Mouse (Mus musculus) activated CD4-positive, CD25-positive, alpha-beta regulatory T cell, adult 4 months (primary cell): Measurements from ENCODE around the gene Gm6096. TPM values are rescaled to one million over a fixed set of nuclear protein-coding genes. Genes with fewer than 3 reads are reported as not detected.

Experiments used
- ATAC-seq: one replicate; pipeline ENCODE4 v1.8.0; 2017
- polyA plus RNA-seq, 2 experiments: library from polyadenylated mRNA; unstranded; fragments of 100-300 nt; shearing (Covaris generic); gene quantifications; one replicate each; pipeline ENCODE4 v1.2.1; 2017

Gm6096 gene
- polyA plus RNA-seq, 2 experiments from 2014 or later, result not detected

GRCm38 (mm10) chr7:34235602-34236001 is 15.2 kb upstream of the Gm6096 start:
- no peak for ATAC-seq

DNA sequence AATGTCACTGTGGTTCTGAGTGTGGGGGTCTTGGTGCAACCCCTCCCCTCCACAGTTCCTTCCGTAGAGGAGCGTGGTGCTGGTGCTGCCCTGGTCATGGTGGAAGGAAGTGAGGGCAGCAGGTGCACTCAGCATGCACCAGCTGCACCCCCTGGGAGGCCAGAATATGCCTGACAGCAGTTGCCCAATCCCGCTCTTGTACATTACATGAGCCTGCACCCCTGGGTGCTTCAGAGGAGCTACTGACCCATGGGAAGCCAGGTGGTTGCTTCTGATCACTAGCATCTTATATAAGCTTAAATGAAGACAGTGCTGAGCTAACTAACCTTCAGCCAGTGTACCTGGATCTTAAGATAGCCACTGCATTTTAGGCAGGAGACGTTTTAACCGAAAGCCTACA is 12.8 kb upstream of the Gm6096 start:
- ATAC-seq, result no peak

DNA sequence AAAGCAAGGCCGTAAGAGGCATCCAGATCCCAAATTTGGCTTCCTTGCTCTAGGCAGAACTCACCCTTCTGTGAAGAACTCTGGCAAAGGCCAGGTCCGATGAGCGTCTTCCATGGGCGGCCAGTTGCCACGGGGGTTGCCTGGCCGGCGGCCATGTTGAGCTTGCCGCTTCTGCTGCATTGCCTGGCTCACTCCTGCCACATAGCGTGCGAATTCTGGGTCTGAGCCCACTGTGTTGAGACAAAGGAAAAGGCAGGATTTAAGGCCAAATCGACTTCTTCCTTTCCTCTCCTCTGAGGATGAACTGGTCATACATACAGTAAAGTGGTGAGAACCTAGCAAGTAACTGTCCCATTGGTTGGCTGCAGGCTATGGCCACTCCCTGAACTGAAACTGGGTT is 8.7 kb upstream of the Gm6096 start:
- ATAC-seq, result no peak

DNA sequence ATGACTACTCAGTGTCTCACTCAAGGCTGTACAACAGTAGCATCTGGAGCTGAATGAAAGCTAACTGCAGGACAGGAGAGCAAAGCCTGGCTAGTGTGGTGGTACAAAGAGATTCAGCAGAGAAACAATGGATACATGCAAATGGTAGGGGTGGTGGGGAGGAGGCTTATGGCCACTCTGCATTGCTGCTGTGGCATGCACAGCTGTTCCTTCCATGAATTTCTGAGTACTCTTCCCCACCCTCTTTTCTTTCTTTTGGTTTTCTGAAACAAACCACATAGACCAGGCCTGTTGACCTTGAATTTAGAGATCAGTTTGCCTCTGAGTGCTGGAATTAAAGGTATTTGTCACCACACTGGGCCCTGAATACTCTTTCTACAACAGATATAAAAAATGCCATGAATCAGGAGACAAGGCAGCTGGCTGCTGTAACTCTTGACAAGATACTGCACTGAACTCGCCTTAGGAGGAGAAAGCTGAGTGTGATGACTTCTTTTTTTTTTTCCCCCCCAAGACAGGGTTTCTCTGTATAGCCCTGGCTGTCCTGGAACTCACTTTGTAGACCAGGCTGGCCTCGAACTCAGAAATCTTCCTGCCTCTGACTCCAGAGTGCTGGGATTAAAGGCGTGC is 3.9 kb upstream of the Gm6096 start:
- no peak for ATAC-seq

- ATAC-seq, result peak; percentile 46
Observed at GRCm38 (mm10) chr7:34252030-34252429, 1.2 kb downstream of the Gm6096 start.

GRCm38 (mm10) chr7:34255137-34255536 is 4.3 kb downstream of the Gm6096 start:
- no peak for ATAC-seq

GRCm38 (mm10) chr7:34255916-34256315 is 5.1 kb downstream of the Gm6096 start:
- no peak for ATAC-seq

GRCm38 (mm10) chr7:34257279-34257678 is 6.4 kb downstream of the Gm6096 start:
- no peak for ATAC-seq

- no peak for ATAC-seq
Observed at GRCm38 (mm10) chr7:34258407-34258806, 7.6 kb downstream of the Gm6096 start.

DNA sequence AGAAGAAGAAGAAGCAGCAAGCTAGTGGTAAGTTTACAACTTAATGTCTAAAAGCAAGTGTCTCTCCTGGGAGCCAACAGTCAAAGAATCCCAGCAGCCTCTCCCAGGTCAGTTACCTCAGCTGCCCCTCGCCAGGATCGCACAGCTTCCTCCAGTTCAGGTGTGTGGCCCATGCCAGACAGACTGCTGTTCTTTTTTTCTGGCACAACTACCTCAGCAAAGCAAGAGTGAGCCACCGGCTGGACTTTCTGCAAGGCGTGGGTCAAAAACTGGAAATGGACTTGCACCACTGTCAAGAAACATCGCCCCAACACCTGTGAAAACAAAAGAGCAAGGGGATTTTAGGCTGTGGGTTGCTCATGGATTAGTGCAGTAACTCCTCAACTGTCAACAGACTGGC is 12.6 kb downstream of the Gm6096 start:
- ATAC-seq, result no peak

GRCm38 (mm10) chr7:34265876-34266346 is 15.1 kb downstream of the Gm6096 start:
- peak; percentile 46 for ATAC-seq

DNA sequence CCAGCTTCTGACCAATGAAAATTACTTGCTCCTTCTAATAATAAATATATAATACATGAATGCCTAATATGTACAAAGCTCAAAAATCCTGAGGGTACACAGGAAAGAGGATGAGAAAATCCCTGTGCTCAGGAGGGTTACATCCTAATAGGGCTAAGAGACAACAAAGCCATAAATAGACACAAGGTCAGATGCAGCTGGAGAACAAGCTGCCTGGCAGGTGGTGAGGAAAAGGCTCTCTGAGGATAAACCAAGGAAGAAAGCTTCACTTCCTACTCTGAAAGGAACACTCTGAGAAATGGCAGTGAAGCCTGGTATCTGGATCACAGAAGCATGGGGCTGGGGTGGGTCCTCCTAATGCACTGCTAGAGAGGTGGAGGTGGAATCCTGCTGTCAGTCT is 15.6 kb downstream of the Gm6096 start:
- no peak for ATAC-seq

DNA sequence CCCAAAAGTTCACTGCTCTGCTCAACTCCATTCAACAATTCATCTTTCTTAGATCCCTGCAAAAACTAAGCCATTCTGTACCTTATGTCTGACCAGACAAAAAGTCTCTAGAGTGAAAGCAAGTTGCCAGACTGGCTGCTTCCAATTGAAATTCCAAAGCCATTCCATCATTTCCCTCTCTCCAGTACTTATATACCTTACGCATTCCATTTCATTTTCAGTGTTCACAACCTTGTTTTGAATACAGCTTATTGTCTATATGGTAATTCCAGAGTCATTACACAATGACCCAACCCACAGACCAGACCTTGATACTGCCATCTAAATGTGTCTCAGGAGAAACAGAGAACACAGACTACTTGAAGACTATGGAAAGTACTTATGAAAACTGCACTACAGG is 17.6 kb downstream of the Gm6096 start:
- ATAC-seq, result no peak

DNA sequence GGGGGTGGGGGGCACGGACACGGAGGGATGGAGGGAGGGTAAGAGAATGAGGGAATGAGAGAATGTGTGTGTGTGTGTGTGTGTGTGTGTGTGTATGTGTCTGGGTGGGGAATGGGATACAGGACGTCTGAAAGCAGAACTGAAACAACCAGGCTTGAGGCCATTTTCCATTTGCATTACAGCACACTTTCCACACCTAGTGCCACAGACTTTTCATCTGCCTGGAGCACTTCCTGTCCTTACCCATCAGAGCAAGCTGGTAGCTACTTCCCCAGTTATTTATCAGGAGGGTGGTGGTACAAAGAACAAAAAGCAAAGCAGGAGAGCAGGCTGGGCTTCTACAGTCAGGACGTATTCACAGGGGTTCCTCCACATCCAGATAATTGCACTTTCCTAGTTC is 21.6 kb downstream of the Gm6096 start:
- no peak for ATAC-seq

- no peak for ATAC-seq
Observed at GRCm38 (mm10) chr7:34276066-34276465, 25.2 kb downstream of the Gm6096 start.

- ATAC-seq, result no peak
Observed at GRCm38 (mm10) chr7:34277656-34278055, 26.8 kb downstream of the Gm6096 start.

GRCm38 (mm10) chr7:34290450-34291151 is 39.8 kb downstream of the Gm6096 start:
- ATAC-seq, result no peak

- ATAC-seq, result no peak
Observed at GRCm38 (mm10) chr7:34291265-34291664, 40.4 kb downstream of the Gm6096 start.

- no peak for ATAC-seq
Observed at GRCm38 (mm10) chr7:34292633-34293032, 41.8 kb downstream of the Gm6096 start.

DNA sequence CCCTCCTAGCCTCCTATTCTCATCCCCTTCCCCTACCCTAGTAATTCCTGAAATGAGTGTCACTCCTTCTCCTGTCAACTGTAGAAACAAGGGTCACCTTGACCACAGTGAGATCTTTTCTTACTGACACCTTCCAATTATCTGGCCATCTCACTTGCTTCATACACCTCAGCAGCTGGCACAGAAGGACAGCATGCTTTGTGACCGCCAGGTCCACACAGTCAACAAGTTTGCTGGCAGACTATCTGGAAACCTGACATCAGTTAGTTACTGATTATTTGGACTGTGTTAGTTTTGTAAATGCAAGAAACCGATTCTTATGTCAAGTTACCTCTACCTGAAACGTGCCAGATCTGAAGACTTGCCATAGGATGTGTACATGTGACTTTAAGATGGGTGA is 45.3 kb downstream of the Gm6096 start:
- no peak for ATAC-seq

- no peak for ATAC-seq
Observed at GRCm38 (mm10) chr7:34298818-34299217, 48.0 kb downstream of the Gm6096 start.
